Mouse (Mus musculus) heart, embryonic 16.5 days (tissue): Measurements from ENCODE around the gene Cyp2u1. TPM values are rescaled to one million over a fixed set of nuclear protein-coding genes. Genes with fewer than 3 reads are reported as not detected.

Experiments
- ATAC-seq: fragments of 200-750 bp; cut with Nextera tagmentation; replicated peaks from 2 replicates; pipeline ENCODE4 v1.8.0; 2017; ENCODE audit warnings: moderate number of reproducible peaks; ENCODE audit not compliant: insufficient read depth, low FRiP score; ENCODE audit errors: extremely low read depth
- H3K27ac ChIP-seq: fragments of 300-500 bp; sonication (generic); 2 replicates; pipeline ENCODE4 v1.5.1; 2014; ENCODE audit warnings: mild to moderate bottlenecking, low read length, control low read depth, moderate library complexity
- H3K27me3 ChIP-seq: fragments of 300-500 bp; sonication (generic); 2 replicates; pipeline ENCODE4 v1.6.1; 2014; ENCODE audit warnings: low read length, mixed read lengths; ENCODE audit not compliant: control insufficient read depth, insufficient read depth
- H3K36me3 ChIP-seq: fragments of 300-500 bp; sonication (generic); 2 replicates; pipeline ENCODE4 v1.6.1; 2014; ENCODE audit not compliant: control insufficient read depth, insufficient read depth
- H3K4me1 ChIP-seq: fragments of 300-500 bp; sonication (generic); 2 replicates; pipeline ENCODE4 v1.6.1; 2014; ENCODE audit warnings: low read length, mixed read lengths; ENCODE audit not compliant: control insufficient read depth, insufficient read depth
- H3K4me2 ChIP-seq: fragments of 300-500 bp; sonication (generic); 2 replicates; pipeline ENCODE4 v1.6.1; 2014; ENCODE audit warnings: low read depth, mild to moderate bottlenecking, control low read depth, low read length
- H3K4me3 ChIP-seq: fragments of 300-500 bp; sonication (generic); 2 replicates; pipeline ENCODE4 v1.5.1; 2014; ENCODE audit warnings: mild to moderate bottlenecking, control low read depth, low read length
- H3K9ac ChIP-seq: fragments of 300-500 bp; sonication (generic); 2 replicates; pipeline ENCODE4 v1.6.1; 2014; ENCODE audit warnings: low read length, control low read depth
- H3K9me3 ChIP-seq: fragments of 300-500 bp; sonication (generic); replicated peaks from 2 replicates; pipeline ENCODE4 v1.6.1; 2016; ENCODE audit warnings: low read length; ENCODE audit not compliant: control insufficient read depth
- WGBS: fragments of 180-500 bp; shearing (Covaris S2); extraction: QIAGEN DNeasy Blood & Tissue Kit; methylation state at CpG from one replicate; pipeline ENCODE4 v1.1.7; 2014; 5-methylcytosine and 5-hydroxymethylcytosine counted together
- polyA plus RNA-seq: library from polyadenylated mRNA; unstranded; fragments of >200 nt; fragmentation: Nextera tagmentation; extraction: Ambion mirVana; gene quantifications from 2 replicates; pipeline ENCODE4 v1.2.1, GENCODE M21; 2015

Gene Cyp2u1
- polyA plus RNA-seq, 1 experiment from 2014 or later: 14.0 TPM

GRCm38 (mm10) chr3:131245766-131246578 is 57.1 kb downstream of the Cyp2u1 start:
- peaks cover 21% of the 10 kb centered on the region for H3K4me1 ChIP-seq
- peak overlapping the region; percentile 80 for H3K27ac ChIP-seq
- ATAC-seq: peak; percentile 70
- H3K27me3 ChIP-seq: no peaks in the 10 kb centered on the region
- peaks cover 51% of the 10 kb centered on the region for H3K36me3 ChIP-seq
- whole genome bisulfite sequencing: 50% methylated on average over 11 of the region's 11 CpGs
- no peak overlapping the region for H3K4me3 ChIP-seq
- 0 out of 2 replicates have a peak overlapping the region, but pooled peaks have one; percentile 35 for H3K9ac ChIP-seq
- no peaks in the 10 kb centered on the region for H3K9me3 ChIP-seq
- H3K4me2 ChIP-seq: no peak overlapping the region

Other genes with a start within 250 kb of the Cyp2u1 start
- 14.8 and 38.4 TPM in 2 replicates for gene Lef1, start 192.8 kb downstream of the Cyp2u1 start, polyA plus RNA-seq
- 193 and 199 TPM in 2 replicates for gene Hadh, start 31.1 kb downstream of the Cyp2u1 start, polyA plus RNA-seq
- gene Sgms2, start 188.2 kb upstream of the Cyp2u1 start, polyA plus RNA-seq: 0.97 and 1.3 TPM in 2 replicates